Mouse (Mus musculus): ENCODE measurements around the gene Tmem56.

Gene Tmem56

GRCm38 (mm10) chr3:121285219-121285618 lies 2.3 kb upstream of the Tmem56 start:
- in situ Hi-C loops (cut with MseI, MboI) = loop anchor here (5.0 to 10.0 kb wide), 2 partner anchors 110 to 113 kb away; partner anchors contain the start of gene Rwdd3 (in 2 of the 2)

GRCm38 (mm10) chr3:121279679-121280078 lies 3.2 kb downstream of the Tmem56 start:
- in situ Hi-C loops (cut with MseI, MboI) = loop anchor here in 1 of 2 experiments (10.0 kb wide), 1 partner anchor 105 kb away; the partner anchor contains the start of gene Rwdd3

DNA sequence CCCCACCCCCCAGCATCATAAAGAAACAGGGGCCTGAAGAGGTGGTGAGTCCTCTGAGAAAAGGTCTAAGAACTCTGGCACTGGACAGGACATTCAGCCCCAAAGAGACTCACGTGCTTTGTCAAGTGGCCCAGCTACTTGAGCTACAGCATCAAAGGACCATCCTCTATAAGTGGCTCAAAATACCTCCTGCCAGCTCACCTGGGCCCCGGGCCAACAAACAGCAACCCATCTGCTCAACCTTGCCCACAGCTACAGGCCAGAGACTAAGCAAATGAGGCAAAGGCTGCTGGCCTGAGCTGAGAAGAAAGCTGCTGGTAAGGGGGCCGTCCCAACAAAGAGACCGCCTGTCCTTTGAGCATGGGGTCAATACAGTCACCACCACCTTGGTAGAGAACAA lies 5.3 kb downstream of the Tmem56 start:
- in situ Hi-C loops (cut with MseI, MboI) = no loop called here

DNA sequence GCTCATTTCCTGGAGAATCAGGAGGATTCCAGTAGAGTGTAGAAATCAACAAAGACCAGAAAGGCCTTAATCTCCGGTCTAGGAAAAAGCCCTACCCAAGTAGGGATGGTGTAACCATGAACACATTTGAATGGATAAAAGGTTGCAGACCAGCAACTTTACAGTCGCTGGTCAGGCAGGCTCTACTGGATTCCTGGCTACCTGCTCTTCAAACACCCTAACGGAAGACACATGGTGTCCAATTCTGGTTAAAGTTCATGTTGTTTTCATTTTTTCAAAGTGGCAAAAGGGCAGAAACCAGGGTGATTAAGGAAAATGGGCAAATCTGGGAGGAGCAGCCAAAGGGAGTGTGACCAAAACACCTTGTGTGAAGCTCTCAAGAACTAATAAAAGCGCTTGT lies 5.9 kb downstream of the Tmem56 start:
- in situ Hi-C loops (cut with MseI, MboI) = no loop called here

DNA sequence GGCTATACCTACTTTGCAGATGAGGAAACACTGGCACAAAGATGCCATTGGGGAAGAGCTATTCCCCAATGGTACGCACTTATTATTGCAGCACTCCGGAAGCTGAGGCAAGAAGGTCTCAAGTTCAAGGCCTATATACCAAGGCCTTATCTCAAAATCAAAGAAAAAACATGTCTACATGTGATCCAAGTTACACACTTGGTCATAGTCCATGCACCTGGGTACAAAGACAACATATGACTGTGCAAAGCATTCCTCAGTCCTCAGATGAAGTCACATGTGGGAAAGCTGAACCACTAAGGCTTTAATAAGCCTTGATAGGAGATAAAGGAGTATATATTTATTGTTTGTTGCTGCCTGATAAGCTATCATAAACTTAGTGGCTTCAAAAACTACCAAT lies 8.9 kb downstream of the Tmem56 start:
- in situ Hi-C loops (cut with MseI, MboI) = no loop called here

GRCm38 (mm10) chr3:121272577-121272976 lies 10.3 kb downstream of the Tmem56 start:
- in situ Hi-C loops (cut with MseI, MboI) = no loop called here

DNA sequence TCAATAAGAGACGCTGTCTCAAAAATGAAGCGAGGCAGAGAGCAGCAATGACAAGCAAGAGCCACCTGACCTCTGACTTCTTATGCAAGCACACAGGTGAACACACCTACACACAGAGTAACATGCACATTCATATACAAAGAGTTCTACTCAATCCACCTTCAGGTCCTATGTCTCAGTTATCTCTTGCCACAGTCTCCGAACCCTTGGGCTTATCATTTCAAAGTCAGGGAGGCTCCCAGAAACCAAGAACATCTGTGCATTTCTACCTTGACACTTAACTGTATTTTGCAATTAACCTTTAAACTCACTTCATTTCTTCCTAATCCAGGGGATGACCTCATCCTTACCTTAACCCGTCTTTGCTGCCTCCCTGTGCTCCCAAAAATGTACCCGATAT lies 15.6 kb downstream of the Tmem56 start:
- in situ Hi-C loops (cut with MseI, MboI) = no loop called here

- in situ Hi-C loops (cut with MseI, MboI) = no loop called here
These were observed 18.7 kb downstream of the Tmem56 start for GRCm38 (mm10) chr3:121264242-121264641.

GRCm38 (mm10) chr3:121263205-121263548 lies 19.7 kb downstream of the Tmem56 start:
- in situ Hi-C loops (cut with MseI, MboI) = no loop called here

DNA sequence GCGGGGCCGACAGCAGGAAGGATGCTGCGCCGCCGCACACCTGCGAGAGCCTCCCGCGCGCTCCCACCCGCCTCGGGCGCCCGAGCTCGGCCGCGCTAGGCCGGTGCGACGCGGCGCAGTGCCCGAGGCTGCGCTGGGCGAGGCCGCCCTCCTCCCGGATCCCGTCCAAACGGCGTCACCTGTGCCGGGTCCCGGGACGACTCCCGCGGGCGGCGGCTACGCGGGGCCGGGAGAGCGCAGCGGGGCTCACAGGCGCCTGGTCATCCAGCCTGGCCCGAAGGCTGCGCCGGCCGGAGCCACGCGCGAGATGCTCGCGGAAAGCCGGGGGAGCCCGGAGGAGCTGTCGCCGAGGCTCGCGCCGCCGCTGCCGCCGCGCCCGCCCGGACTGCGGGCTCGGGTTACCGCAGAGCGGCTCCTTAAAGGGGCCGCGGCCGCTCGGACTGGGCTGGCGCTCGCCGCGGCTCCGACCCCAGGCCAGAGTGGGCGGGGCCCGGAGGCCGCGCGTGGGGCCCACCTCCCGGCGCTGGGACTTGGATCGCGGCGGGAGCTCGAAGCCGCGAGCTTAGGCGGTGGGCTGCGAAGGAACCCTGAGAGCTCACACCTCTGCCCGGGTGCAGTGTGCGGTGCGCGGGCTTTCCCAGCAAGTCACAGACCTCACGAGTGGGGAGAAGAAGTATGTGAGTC lies 20.2 kb downstream of the Tmem56 start:
- in situ Hi-C loops (cut with MseI, MboI) = no loop called here

- in situ Hi-C loops (cut with MseI, MboI) = no loop called here
These were observed 20.9 kb downstream of the Tmem56 start for GRCm38 (mm10) chr3:121261939-121262520.

DNA sequence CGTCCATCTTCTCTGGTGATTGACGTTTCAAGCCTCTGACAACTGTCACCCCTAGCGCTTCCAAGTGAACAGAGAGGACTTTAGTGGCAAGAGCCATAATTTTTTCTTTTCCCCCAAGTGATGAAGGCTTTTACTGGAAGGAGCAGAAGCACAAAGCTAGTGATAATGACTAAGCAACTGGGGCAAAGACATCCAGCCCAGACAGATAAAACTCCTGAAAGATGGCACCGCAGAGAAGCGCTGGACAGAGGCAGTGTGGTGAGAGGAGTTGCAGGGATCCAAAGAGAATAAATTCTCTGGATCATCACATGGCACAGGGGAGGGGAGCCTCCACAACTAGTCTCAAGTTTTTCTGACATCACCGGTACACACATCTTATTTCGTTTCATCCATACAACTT lies 21.6 kb downstream of the Tmem56 start:
- in situ Hi-C loops (cut with MseI, MboI) = no loop called here

- in situ Hi-C loops (cut with MseI, MboI) = no loop called here
These were observed 22.1 kb downstream of the Tmem56 start for GRCm38 (mm10) chr3:121260831-121261230.

- in situ Hi-C loops (cut with MseI, MboI) = no loop called here
These were observed 22.9 kb downstream of the Tmem56 start for GRCm38 (mm10) chr3:121260041-121260440.

DNA sequence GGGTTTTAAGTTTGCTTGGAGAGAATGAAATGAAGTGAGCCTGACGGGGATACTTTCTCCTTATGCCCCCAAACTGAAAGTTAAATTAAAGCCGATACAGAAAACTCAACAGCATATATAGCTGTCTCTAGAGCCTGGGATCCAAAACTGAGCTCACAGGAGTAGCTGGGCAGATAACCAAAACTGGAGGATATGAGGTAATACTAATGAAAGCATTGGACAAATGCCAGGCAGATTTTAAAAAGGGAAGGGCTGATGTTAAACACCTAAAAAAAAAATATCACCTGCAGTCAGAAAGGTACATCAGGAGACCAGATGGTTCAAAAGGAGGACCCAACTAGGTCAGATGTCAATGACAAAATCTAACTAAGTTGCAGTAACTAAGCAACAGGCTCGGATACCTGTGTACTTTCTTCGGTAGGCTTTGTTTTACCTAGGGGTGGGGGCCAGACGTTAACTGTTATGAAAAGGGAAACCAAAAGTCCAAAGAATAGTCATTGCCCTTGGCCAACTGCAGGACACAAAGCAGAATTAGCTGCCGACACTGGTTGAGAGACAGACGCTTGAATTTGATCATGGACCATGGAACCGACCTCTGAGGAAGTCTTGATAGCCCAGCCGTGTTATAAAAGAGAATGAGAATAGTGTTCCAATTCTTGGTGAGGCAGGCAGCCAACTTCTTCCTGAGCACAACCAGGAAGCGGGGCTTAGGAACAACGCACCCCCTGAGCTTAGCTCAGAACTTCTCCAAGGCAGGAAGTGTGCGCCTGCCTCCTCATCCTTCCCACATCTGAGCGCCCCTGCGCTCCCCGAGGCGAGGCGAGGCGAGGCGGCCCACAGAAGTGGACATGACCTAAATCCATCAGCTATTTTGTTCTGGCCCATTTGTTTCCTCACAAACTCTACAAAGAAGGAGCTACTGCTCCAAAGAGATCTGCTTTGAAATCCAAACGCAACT lies 24.1 kb downstream of the Tmem56 start:
- in situ Hi-C loops (cut with MseI, MboI) = no loop called here

DNA sequence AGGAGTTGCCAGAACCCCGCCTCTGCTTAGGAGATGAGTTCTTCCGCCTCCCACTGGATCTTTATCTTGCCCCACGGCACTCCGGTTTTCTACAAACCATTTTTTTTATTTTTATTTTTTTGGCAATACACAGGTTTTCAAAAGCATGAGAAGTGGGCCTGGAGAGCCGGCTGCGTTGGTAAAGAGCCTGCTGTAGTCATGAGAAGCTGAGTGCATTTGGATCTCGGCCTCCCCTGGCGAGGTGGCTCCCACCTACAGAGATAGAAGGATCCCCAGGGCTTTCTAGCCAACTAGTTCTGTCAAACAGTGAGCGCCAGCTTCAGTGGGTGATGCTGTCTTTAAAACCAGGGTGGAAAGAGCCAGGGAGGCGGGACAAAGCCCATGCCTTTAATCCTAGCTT lies 25.5 kb downstream of the Tmem56 start:
- in situ Hi-C loops (cut with MseI, MboI) = no loop called here

- in situ Hi-C loops (cut with MseI, MboI) = no loop called here
These were observed 26.8 kb downstream of the Tmem56 start for GRCm38 (mm10) chr3:121256131-121256530.

DNA sequence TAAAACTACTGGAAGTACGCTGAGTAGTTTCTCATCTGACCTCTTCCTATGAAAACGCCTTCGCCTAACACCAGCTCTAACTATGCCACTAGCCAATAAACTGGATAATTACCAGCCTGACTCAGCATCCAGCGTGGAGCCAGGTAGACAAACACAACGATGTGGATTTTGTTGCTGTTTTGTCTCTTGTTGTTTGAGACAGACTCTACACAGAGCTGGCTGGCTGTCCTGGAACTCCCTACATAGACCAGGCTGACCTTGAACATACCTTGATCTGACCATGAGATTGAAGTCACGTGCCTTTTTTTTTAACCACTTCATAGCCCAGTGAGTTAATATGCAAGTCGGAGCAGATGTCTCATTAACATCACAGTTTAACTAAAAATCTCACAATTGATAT lies 27.4 kb downstream of the Tmem56 start:
- in situ Hi-C loops (cut with MseI, MboI) = no loop called here

GRCm38 (mm10) chr3:121250576-121251433 lies 32.1 kb downstream of the Tmem56 start:
- in situ Hi-C loops (cut with MseI, MboI) = no loop called here

- in situ Hi-C loops (cut with MseI, MboI) = no loop called here
These were observed 32.9 kb downstream of the Tmem56 start for GRCm38 (mm10) chr3:121250048-121250447.

- in situ Hi-C loops (cut with MseI, MboI) = no loop called here
These were observed 40.0 kb downstream of the Tmem56 start for GRCm38 (mm10) chr3:121242941-121243340.
